Comparison of ENCODE assay signal across 20 mouse cellular contexts in the genomic region with DNA sequence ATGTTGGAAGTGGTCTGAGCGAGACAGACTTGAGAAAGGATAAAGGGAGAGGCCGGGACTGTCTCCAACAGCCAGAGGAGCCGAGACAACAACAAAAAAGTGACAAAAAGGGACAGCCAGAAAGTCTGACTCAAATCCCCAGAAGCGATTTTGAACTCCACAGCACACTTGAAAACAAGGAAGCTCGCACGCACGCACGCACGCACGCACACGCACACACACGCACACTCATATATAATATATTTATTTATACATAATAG. TPM values are rescaled to one million over a fixed set of nuclear protein-coding genes. Genes with fewer than 3 reads are reported as not detected.
"Had no signal": no experiment of that assay in that cellular context is flagged by ENCODE, and none has a peak within 500 bp of the region (broad histone marks: within the 10 kb centered on the region; RNA-seq: fewer than 3 reads in every experiment).

No protein-coding gene starts in this region.

- H3K27ac ChIP-seq: macrophage; midbrain, embryonic 13.5 days; midbrain, embryonic 15.5 days; neural tube, embryonic 12.5 days had no signal

- H3K9me3 ChIP-seq: megakaryocyte, embryonic 14.5 days; midbrain, embryonic 13.5 days; midbrain, embryonic 15.5 days; neural tube, embryonic 12.5 days had no signal

- H3K9ac ChIP-seq: midbrain, embryonic 15.5 days had no signal

- H3K4me3 ChIP-seq: neural tube, embryonic 12.5 days had no signal

- H3K36me3 ChIP-seq: midbrain, embryonic 13.5 days; midbrain, embryonic 15.5 days; neural tube, embryonic 12.5 days had no signal

- DNase-seq: lung, adult 18-20 months; lung, embryonic 14.5 days; lung, postnatal 14 days; lung, postnatal 36 days; right cerebral cortex, postnatal 14 days; thymus, adult 18-20 months; thymus, postnatal 14 days; thymus, postnatal 36 days had no signal

RNA-seq across cellular contexts. Expression of a gene that starts 6.9 kb away (rescaled TPM):
- polyA plus RNA-seq: liver, embryonic 16.5 days; lung, embryonic 14.5 days; midbrain, embryonic 13.5 days; midbrain, embryonic 15.5 days; neural tube, embryonic 12.5 days; neural tube, embryonic 14.5 days had no signal

RNA-seq across cellular contexts. Expression of a gene that starts 20.6 kb away (rescaled TPM):
- total RNA-seq: megakaryocyte progenitor cell, adult 5-6 weeks; monocyte, adult 5-6 weeks; neutrophil, adult 5-6 weeks had no signal

RNA-seq across cellular contexts. Expression of a gene that starts 23.1 kb away (rescaled TPM):
- total RNA-seq: megakaryocyte progenitor cell, adult 5-6 weeks; monocyte, adult 5-6 weeks; neutrophil, adult 5-6 weeks had no signal
- polyA plus RNA-seq: lung, embryonic 14.5 days; lung, embryonic 16.5 days; macrophage; neural tube, embryonic 12.5 days; stomach, embryonic 14.5 days had no signal
